Mouse (Mus musculus): ENCODE data around the gene Rpl10. TPM values are rescaled to one million over a fixed set of nuclear protein-coding genes. Genes with fewer than 3 reads are reported as not detected.

The Rpl10 gene
- polyA plus RNA-seq, 1 experiment from 2014 or later = 503 TPM

Small RNAs within 50 kb of the gene (microRNA-seq; reads per million reads assigned to microRNA genes)
- not detected for gene Mir7091
- gene Mir7092 = 1.5 reads per million

Other genes starting within 250 kb of the Rpl10 start
- 33.3 and 38.2 TPM in 2 replicates for gene Irak1, start 246.9 kb upstream of the Rpl10 start, polyA plus RNA-seq (2015; fragmentation: Nextera tagmentation; extraction: Ambion mirVana)
- not detected in 2 replicates for gene Opn1mw, start 143.3 kb upstream of the Rpl10 start, polyA plus RNA-seq (2015; fragmentation: Nextera tagmentation; extraction: Ambion mirVana)
- 15.9 and 16.4 TPM in 2 replicates for gene Mecp2, start 135.4 kb upstream of the Rpl10 start, polyA plus RNA-seq (2015; fragmentation: Nextera tagmentation; extraction: Ambion mirVana)
- gene Tex28, start 103.0 kb upstream of the Rpl10 start, polyA plus RNA-seq (2015; fragmentation: Nextera tagmentation; extraction: Ambion mirVana) = not detected in 2 replicates
- 0.19 TPM in 1 of 2 replicates, not detected in the other for gene Tktl1, start 93.6 kb upstream of the Rpl10 start, polyA plus RNA-seq (2015; fragmentation: Nextera tagmentation; extraction: Ambion mirVana)
- 105 and 116 TPM in 2 replicates for gene Flna, start 21.0 kb upstream of the Rpl10 start, polyA plus RNA-seq (2015; fragmentation: Nextera tagmentation; extraction: Ambion mirVana)
- gene Emd, start 16.1 kb upstream of the Rpl10 start, polyA plus RNA-seq (2015; fragmentation: Nextera tagmentation; extraction: Ambion mirVana) = 17.7 and 18.1 TPM in 2 replicates
- gene Taz, start 11.1 kb downstream of the Rpl10 start, polyA plus RNA-seq (2015; fragmentation: Nextera tagmentation; extraction: Ambion mirVana) = 93.6 and 101 TPM in 2 replicates
- 2.2 and 2.4 TPM in 2 replicates for gene Dnase1l1, start 11.5 kb downstream of the Rpl10 start, polyA plus RNA-seq (2015; fragmentation: Nextera tagmentation; extraction: Ambion mirVana)
- 185 and 191 TPM in 2 replicates for gene Atp6ap1, start 26.3 kb downstream of the Rpl10 start, polyA plus RNA-seq (2015; fragmentation: Nextera tagmentation; extraction: Ambion mirVana)
- gene Gdi1, start 34.2 kb downstream of the Rpl10 start, polyA plus RNA-seq (2015; fragmentation: Nextera tagmentation; extraction: Ambion mirVana) = 923 and 936 TPM in 2 replicates
- 65.1 and 65.6 TPM in 2 replicates for gene Fam50a, start 42.2 kb downstream of the Rpl10 start, polyA plus RNA-seq (2015; fragmentation: Nextera tagmentation; extraction: Ambion mirVana)
- 63.0 and 68.8 TPM in 2 replicates for gene Plxna3, start 58.3 kb downstream of the Rpl10 start, polyA plus RNA-seq (2015; fragmentation: Nextera tagmentation; extraction: Ambion mirVana)
- 82.9 and 87.9 TPM in 2 replicates for gene Lage3, start 82.8 kb downstream of the Rpl10 start, polyA plus RNA-seq (2015; fragmentation: Nextera tagmentation; extraction: Ambion mirVana)
- gene Ubl4a, start 102.4 kb downstream of the Rpl10 start, polyA plus RNA-seq (2015; fragmentation: Nextera tagmentation; extraction: Ambion mirVana) = 68.4 and 69.0 TPM in 2 replicates
- gene Slc10a3, start 102.5 kb downstream of the Rpl10 start, polyA plus RNA-seq (2015; fragmentation: Nextera tagmentation; extraction: Ambion mirVana) = 6.9 and 7.0 TPM in 2 replicates
- gene Fam3a, start 122.5 kb downstream of the Rpl10 start, polyA plus RNA-seq (2015; fragmentation: Nextera tagmentation; extraction: Ambion mirVana) = 36.3 and 40.1 TPM in 2 replicates
- 18.1 and 19.7 TPM in 2 replicates for gene Ikbkg, start 122.5 kb downstream of the Rpl10 start, polyA plus RNA-seq (2015; fragmentation: Nextera tagmentation; extraction: Ambion mirVana)
- 61.0 and 63.2 TPM in 2 replicates for gene G6pdx, start 158.4 kb downstream of the Rpl10 start, polyA plus RNA-seq (2015; fragmentation: Nextera tagmentation; extraction: Ambion mirVana)
- not detected in 2 replicates for gene Gm6880, start 210.6 kb downstream of the Rpl10 start, polyA plus RNA-seq (2015; fragmentation: Nextera tagmentation; extraction: Ambion mirVana)